Mouse (Mus musculus): ENCODE results near the gene 1700025G04Rik.
A peak's percentile ranks its signal among the peaks of the same experiment; 100 is the strongest.

The 1700025G04Rik gene

GRCm38 (mm10) chr1:152090018-152090553, at the start of gene 1700025G04Rik:
Gene 1700025G04Rik (minus strand): TSS chr1:152090125.
- peak; percentile 34 for DNase-seq (ENCODE audit: low read depth, low spot score)

GRCm38 (mm10) chr1:152139496-152139895, 49.6 kb upstream of the 1700025G04Rik start:
- no peak for DNase-seq (ENCODE audit: low read depth, low spot score)

- DNase-seq (ENCODE audit: low read depth, low spot score): no peak
Measured at GRCm38 (mm10) chr1:152130029-152130727, 40.3 kb upstream of the 1700025G04Rik start.

GRCm38 (mm10) chr1:152125451-152125850, 35.5 kb upstream of the 1700025G04Rik start:
- DNase-seq (ENCODE audit: low read depth, low spot score): no peak

- DNase-seq (ENCODE audit: low read depth, low spot score): no peak
Measured at GRCm38 (mm10) chr1:152110123-152110522, 20.2 kb upstream of the 1700025G04Rik start.

GRCm38 (mm10) chr1:152106136-152106535, 16.2 kb upstream of the 1700025G04Rik start:
- no peak for DNase-seq (ENCODE audit: low read depth, low spot score)

GRCm38 (mm10) chr1:152105246-152105645, 15.3 kb upstream of the 1700025G04Rik start:
- no peak for DNase-seq (ENCODE audit: low read depth, low spot score)

- DNase-seq (ENCODE audit: low read depth, low spot score): no peak
Measured at GRCm38 (mm10) chr1:152101746-152102145, 11.8 kb upstream of the 1700025G04Rik start.

- DNase-seq (ENCODE audit: low read depth, low spot score): no peak
Measured at GRCm38 (mm10) chr1:152096045-152096444, 6.1 kb upstream of the 1700025G04Rik start.

GRCm38 (mm10) chr1:152090564-152091545, 930 bp upstream of the 1700025G04Rik start:
- peak; percentile 38 for DNase-seq (ENCODE audit: low read depth, low spot score)

- no peak for DNase-seq (ENCODE audit: low read depth, low spot score)
Measured at GRCm38 (mm10) chr1:152089526-152089925, 399 bp downstream of the 1700025G04Rik start.

- DNase-seq (ENCODE audit: low read depth, low spot score): no peak
Measured at GRCm38 (mm10) chr1:152088791-152089401, 1.0 kb downstream of the 1700025G04Rik start.

GRCm38 (mm10) chr1:152088030-152088429, 1.9 kb downstream of the 1700025G04Rik start:
- no peak for DNase-seq (ENCODE audit: low read depth, low spot score)

- DNase-seq (ENCODE audit: low read depth, low spot score): no peak
Measured at GRCm38 (mm10) chr1:152086951-152087350, 3.0 kb downstream of the 1700025G04Rik start.

GRCm38 (mm10) chr1:152085561-152085960, 4.4 kb downstream of the 1700025G04Rik start:
- DNase-seq (ENCODE audit: low read depth, low spot score): no peak

GRCm38 (mm10) chr1:152084638-152085345, 5.1 kb downstream of the 1700025G04Rik start:
- peak; percentile 81 for DNase-seq (ENCODE audit: low read depth, low spot score)

GRCm38 (mm10) chr1:152081954-152082711, 7.8 kb downstream of the 1700025G04Rik start:
- no peak for DNase-seq (ENCODE audit: low read depth, low spot score)

- DNase-seq (ENCODE audit: low read depth, low spot score): no peak
Measured at GRCm38 (mm10) chr1:152081121-152081520, 8.8 kb downstream of the 1700025G04Rik start.

GRCm38 (mm10) chr1:152080244-152080643, 9.7 kb downstream of the 1700025G04Rik start:
- no peak for DNase-seq (ENCODE audit: low read depth, low spot score)

- no peak for DNase-seq (ENCODE audit: low read depth, low spot score)
Measured at GRCm38 (mm10) chr1:152077171-152077715, 12.7 kb downstream of the 1700025G04Rik start.
